Mouse (Mus musculus) erythroblast, embryonic 14.5 days (primary cell): ENCODE results near the gene 2210408I21Rik.

Source experiments
- GATA1 ChIP-seq: IDR thresholded peaks from 2 replicates; pipeline ENCODE4 v1.6.1; 2012; ENCODE audit warnings: low read length, inconsistent platforms, mixed read lengths
- TAL1 ChIP-seq: IDR thresholded peaks from 3 replicates; pipeline ENCODE4 v1.6.1; 2012; ENCODE audit warnings: low read length, inconsistent platforms, mixed read lengths

DNA sequence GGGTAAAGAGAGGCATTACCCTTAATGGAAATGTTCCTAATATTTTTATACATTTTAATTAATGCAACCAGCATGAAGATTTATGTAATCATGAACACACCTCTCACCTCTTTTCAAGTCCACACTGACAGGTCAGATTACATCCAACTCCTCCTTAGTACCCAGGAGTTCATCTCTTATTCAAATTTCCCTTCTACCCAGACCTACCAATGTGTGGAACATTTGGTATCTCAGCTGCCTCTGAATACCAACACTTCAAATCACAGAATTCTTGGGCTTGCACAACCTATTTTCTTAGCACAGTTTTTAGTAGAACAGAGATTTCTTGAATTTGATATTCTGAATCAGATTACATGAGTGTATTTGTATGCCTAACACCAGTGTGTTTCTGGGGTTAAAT lies 394.4 kb downstream of the 2210408I21Rik start:
- no peak for TF ChIP-seq TAL1
- no peak for TF ChIP-seq GATA1
